Mouse (Mus musculus): ENCODE results near the gene Sntb2. TPM values are rescaled to one million over a fixed set of nuclear protein-coding genes. Genes with fewer than 3 reads are reported as not detected.
"Not testable (repeated sequence)": the region's sequence is repeated elsewhere in the genome, so short reads cannot be mapped to it uniquely, and the experiment has no call there.

Sntb2 gene
- polyA plus RNA-seq, 1 experiment, result 6.8 TPM

DNA sequence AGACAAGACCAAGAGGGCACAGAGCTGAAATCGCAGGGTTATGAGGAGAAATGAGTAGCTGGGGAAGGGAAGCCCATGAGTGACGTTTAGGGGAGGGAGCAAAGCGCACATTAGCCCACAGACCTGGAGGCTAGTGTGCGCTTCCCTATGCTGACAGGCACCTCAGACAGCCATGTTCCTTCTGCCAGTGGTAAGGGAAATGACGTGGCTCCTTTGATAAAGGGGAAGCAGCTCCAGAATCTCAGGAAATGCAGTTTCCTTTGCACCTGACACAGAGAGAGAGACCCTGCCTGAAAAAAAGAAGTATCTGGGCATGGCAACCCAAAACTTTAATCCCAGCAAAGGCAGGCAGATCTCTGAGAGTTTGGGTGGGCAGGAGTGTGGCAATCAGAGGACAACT is 94.5 kb downstream of the Sntb2 start:
- DNase-seq (ENCODE audit: extremely low spot score in 1 of 2, low spot score in 1 of 2), result no peak

DNA sequence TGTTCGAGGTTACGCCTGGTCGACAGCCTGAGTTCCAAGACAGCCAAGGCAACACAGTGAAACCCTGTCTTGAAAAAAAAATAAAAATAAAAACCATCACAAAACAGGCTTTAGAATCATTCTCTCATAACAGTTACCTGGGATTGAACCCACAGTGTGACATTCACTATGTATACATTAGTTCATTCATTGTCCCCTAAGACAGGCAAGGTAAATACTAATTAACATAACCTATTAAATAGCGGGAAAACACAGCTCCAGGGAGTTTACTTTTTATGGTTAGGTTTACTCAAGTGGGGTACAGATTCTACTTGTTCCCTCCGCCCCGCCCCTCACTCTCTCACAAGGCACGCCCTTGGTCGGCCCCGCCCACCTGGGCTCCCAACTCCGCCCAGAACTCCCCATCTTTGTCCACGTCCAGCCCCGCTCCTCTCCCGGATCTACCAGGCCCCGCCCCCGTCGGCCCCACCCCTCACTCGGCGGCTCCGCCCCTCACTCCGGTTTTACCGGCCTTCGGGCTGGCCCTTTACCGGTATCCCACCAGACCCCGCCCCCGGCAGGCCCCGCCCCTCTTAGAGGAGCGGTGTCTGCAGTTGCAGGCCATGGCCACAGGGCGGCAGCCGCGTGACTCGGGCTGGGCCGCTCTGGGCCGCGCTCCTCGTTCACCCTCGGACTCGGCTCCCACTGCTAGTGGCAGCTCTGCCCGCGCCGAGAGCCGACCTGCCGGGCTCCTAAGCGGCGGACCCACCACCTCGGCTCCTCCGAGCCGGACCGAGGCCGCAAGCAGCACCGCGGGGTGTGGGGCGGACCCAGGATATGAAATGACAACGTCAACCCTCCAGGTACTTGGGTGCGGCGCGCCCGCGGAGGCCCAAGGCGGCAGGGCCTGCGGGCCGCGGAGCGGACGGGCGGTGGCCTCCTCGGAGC is 95.4 kb downstream of the Sntb2 start, which contains the start of gene Vps4a:
Gene Vps4a (plus strand): TSS at position 573 of the 927 bp plus-strand sequence.
- DNase-seq (ENCODE audit: extremely low spot score in 1 of 2, low spot score in 1 of 2), result peak; percentile 82 to 97

DNA sequence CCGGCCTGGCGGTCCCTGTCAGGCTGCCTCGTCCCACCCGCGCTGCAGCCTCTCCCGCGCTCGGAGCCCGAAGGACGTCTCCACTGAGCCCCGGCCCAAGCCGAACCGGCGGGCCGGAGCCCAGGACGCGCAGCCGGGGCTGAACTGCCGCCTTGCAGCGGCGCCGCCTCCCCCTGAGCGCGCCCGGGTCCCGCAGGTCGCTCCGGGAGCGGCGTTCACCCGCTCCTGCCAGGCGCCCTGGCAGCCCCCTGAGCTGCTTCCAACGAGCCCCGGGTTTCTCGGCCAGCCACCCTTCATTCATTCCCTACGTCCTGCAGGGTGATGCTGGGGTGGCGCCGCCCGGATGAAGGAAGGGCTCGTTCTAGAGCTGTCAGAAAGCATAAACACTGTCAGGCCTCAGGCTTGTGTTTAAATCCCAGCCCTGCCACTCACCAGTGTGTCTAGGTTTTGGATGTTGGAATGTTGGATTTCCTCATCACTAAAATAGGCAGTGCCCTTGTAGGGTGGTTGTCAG is 96.1 kb downstream of the Sntb2 start:
- peak in 1 of 2 experiments; percentile 17 for DNase-seq (ENCODE audit: extremely low spot score in 1 of 2, low spot score in 1 of 2)

DNA sequence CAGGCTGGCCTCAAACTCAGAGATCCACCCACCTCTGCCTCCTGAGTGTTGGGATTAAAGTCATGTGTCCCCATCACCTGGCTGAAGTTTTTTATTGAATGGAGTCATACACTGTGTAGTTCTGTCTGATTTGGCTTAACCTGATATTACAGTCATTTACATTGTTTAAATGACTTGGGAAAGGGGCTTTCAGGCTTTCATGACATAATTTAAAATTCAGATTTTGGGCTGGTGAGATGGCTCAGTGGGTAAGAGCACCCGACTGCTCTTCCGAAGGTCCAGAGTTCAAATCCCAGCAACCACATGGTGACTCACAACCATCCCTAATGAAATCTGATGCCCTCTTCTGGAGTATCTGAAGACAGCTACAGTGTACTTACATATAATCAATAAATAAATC is 98.1 kb downstream of the Sntb2 start:
- not testable (repeated sequence) for DNase-seq (ENCODE audit: extremely low spot score in 1 of 2, low spot score in 1 of 2)

DNA sequence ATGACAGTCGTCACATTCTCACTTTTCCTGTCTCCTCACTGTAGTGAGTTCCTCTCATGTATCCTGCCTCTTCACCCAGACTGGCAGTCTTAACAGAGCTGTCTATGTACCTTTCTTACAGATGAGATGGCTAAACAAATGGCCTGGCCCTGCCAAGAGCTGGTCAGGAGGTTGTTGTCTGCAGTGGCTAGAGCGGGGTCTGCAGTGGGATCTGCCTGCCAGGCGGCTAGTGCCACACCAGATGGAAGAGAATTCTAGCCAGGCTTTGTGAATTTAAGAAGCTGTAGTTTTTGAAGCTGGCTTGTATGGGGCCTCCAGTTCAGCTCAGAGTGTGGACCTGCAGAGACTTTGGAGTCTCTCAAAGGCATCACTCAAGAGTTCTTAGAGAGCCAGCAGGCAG is 100.1 kb downstream of the Sntb2 start:
- no peak for DNase-seq (ENCODE audit: extremely low spot score in 1 of 2, low spot score in 1 of 2)

GRCm38 (mm10) chr8:107036626-107037025 is 101.1 kb downstream of the Sntb2 start:
- no peak for DNase-seq (ENCODE audit: extremely low spot score in 1 of 2, low spot score in 1 of 2)

- DNase-seq (ENCODE audit: extremely low spot score in 1 of 2, low spot score in 1 of 2), result no peak
Observed at GRCm38 (mm10) chr8:107040632-107041031, 105.1 kb downstream of the Sntb2 start.

DNA sequence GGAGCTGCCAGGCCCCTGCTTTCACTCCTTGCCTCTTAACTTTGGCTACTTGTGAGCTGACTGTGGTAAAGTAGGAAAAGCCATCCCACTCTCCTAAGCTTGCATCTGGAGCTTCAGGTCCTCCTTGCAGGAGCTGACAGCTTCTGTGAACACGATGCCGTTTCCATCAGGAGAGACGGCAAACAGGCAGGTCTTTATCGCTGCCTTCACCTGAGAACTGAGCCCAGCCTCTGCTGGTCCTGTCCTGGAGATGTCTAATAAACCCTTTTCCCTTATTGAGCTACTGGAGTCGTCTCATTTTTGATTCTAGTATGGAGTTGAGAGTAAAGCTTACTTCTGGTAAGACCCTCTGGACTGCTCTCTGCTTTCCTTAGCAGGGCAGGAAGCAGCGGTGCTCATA is 109.9 kb downstream of the Sntb2 start:
- no peak for DNase-seq (ENCODE audit: extremely low spot score in 1 of 2, low spot score in 1 of 2)

DNA sequence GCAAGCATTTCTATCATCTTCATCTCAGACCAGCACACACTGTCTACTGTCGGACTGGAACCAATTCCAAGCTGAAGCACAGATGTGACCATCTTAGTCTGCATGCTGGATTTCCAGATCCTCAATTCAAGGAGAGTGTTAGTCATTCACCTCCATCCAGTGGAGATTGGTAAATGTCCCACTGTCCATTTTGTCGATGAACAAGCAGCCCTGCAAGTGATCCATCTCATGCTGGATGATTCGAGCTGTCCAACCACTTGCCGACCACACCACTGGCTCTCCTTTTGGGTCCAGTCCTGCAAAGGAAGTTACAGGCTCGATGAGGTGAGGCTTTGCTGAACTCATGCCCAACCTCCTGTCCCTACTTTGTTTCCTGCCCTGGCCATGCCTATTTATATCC is 111.4 kb downstream of the Sntb2 start:
- no peak for DNase-seq (ENCODE audit: extremely low spot score in 1 of 2, low spot score in 1 of 2)

DNA sequence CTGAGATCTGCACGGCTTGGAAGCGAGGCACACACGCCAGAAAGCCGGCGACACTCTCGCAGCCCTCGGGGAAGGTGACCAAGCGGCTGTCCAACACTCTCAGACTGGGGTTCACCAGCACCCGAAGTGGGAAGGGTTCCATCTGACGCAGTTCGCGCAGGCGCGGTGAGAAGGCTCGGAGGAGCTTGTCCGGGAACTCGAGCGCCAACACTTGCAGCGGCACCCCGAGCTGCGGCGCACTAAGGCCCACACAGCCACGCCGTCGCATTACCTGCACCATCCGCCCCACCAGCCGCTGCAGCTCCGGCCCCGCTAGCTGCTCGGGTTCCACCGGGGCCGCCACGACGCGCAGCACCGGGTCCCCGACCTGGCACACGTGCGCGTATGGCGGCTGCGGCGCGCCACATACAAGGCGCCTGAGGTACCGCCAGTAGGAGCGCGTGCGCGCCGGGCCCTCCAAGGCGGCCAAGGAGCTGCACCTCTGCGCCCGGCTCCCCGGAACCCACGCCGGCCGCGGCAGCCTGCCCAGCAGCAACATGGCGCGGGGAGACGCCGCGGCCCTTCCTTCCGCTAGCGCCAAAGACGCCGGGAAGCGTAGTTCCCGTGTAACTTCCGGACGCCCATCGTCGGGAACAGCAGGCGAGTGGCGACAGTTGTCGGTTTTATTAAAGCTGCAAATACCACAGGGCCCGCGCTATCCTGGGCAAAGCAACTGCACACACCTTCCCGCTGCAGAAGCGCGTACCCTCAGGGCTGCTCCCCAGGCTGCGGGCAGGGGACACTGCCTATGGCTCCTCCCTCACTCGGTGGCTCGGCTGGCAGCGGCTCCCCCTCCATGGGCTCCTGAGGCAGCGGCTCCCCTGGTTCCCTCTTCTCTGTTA is 112.8 kb downstream of the Sntb2 start, which contains the start of gene Pdf:
Gene Pdf (minus strand): TSS at position 554 of the 881 bp plus-strand sequence.
- DNase-seq (ENCODE audit: extremely low spot score in 1 of 2, low spot score in 1 of 2), result peak; percentile 69 to 85

DNA sequence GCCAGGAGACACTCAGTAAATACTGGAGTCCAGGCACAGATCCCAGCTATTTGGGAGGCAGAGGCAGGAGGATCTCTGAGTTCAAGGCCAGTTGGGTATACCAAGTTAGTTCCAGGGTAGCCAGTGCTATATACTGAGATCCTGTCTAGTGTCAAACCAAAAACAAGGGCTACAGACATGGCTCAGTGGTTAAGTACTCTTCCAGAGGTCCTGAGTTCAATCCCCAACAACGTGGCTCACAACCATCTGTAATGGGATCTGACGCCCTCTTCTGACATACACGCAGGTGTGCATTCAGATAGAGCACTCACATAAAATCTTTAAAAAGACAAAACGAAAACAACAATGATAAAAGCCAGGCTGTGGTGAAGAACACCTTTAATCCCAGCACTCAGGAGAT is 113.9 kb downstream of the Sntb2 start:
- no peak for DNase-seq (ENCODE audit: extremely low spot score in 1 of 2, low spot score in 1 of 2)

GRCm38 (mm10) chr8:107052046-107052445 is 116.5 kb downstream of the Sntb2 start:
- no peak for DNase-seq (ENCODE audit: extremely low spot score in 1 of 2, low spot score in 1 of 2)

GRCm38 (mm10) chr8:107056076-107056972 is 120.8 kb downstream of the Sntb2 start, which contains the start of the genes Cog8 and Nip7:
Cog8 (minus strand) TSS chr8:107056689.
Nip7 (plus strand) TSS chr8:107056877.
- peak; percentile 97 to 98 for DNase-seq (ENCODE audit: extremely low spot score in 1 of 2, low spot score in 1 of 2)

- DNase-seq (ENCODE audit: extremely low spot score in 1 of 2, low spot score in 1 of 2), result no peak
Observed at GRCm38 (mm10) chr8:107056973-107057369, 121.4 kb downstream of the Sntb2 start.

- no peak for DNase-seq (ENCODE audit: extremely low spot score in 1 of 2, low spot score in 1 of 2)
Observed at GRCm38 (mm10) chr8:107062613-107063012, 127.1 kb downstream of the Sntb2 start.

GRCm38 (mm10) chr8:107065511-107066496 is 130.3 kb downstream of the Sntb2 start, which contains the start of gene Tmed6:
Tmed6 (minus strand) TSS chr8:107065644.
- no peak for DNase-seq (ENCODE audit: extremely low spot score in 1 of 2, low spot score in 1 of 2)

Measured in frontal cortex, adult 2 months (tissue).